Mouse (Mus musculus): Measurements from ENCODE around the gene Timm13.
A peak's percentile ranks its signal among the peaks of the same experiment; 100 is the strongest.

Timm13 gene

GRCm38 (mm10) chr10:80932700-80933420 lies 32.1 kb upstream of the Timm13 start:
- DNase-seq = no peak

- peak; percentile 60 for DNase-seq
Observed at GRCm38 (mm10) chr10:80932206-80932605, 31.4 kb upstream of the Timm13 start.

GRCm38 (mm10) chr10:80931695-80932094 lies 30.9 kb upstream of the Timm13 start:
- DNase-seq = peak; percentile 46

GRCm38 (mm10) chr10:80931153-80931671 lies 30.4 kb upstream of the Timm13 start:
- DNase-seq = no peak

GRCm38 (mm10) chr10:80930361-80931152 lies 29.8 kb upstream of the Timm13 start:
- peak; percentile 56 for DNase-seq

DNA sequence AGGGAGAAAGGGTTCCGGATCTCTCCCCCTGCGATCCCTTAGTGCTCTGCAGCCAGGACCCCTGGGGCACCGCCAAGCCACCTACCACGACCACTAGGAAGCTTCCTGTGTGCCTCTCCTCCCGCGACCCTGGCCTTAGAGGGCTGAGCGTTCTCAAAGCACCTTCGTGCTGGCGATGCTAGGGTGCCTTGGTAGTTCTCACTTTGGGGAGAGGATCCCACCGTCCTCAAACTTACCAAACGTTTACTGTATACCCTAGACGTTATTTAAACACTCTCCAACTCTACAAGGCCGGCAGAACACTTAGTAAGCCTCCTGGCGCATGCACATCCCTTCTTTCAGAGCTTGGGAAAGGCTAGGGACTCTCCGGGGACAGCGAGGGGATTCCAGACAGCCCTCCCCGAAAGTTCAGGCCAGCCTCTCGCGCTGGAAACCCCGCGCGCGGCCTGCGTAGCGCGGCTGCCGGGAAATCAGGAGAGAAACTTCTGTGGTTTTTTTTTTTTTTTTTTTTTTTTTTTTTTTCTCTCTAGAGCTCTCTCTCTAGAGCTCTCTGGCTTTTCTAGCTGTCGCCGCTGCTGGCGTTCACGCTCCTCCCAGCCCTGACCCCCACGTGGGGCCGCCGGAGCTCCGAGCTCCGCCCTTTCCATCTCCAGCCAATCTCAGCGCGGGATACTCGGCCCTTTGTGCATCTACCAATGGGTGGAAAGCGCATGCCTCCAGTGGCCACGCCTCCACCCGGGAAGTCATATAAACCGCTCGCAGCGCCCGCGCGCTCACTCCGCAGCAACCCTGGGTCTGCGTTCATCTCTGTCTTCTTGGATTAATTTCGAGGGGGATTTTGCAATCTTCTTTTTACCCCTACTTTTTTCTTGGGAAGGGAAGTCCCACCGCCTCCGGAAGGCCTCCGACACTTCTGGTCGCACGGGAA lies 28.8 kb upstream of the Timm13 start, which contains the start of gene Gadd45b:
TSS of gene Gadd45b (plus strand) at position 775 of the 928 bp plus-strand sequence.
- DNase-seq = peak; percentile 100

GRCm38 (mm10) chr10:80928586-80929298 lies 28.0 kb upstream of the Timm13 start:
- peak; percentile 94 for DNase-seq

DNA sequence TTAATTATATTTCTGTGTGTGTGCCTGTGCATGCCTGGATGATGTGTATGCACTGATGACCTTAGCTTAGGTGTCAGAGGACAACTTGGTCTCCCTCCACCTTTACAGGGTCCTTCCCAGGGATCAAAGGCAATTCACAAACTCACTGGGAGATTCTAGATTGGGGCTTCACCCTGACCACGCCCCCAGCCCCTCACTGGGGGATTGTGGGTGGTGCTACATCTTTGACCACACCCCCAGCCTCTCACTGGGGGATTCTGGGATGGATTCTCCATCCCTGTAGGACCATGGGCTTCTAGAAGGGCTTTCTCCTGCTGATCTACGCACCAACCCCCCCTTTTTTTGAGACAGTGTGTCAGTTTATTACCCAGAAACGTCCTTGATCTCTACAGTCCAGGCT lies 24.7 kb upstream of the Timm13 start:
- no peak for DNase-seq

GRCm38 (mm10) chr10:80921923-80922322 lies 21.2 kb upstream of the Timm13 start:
- DNase-seq = peak; percentile 73

DNA sequence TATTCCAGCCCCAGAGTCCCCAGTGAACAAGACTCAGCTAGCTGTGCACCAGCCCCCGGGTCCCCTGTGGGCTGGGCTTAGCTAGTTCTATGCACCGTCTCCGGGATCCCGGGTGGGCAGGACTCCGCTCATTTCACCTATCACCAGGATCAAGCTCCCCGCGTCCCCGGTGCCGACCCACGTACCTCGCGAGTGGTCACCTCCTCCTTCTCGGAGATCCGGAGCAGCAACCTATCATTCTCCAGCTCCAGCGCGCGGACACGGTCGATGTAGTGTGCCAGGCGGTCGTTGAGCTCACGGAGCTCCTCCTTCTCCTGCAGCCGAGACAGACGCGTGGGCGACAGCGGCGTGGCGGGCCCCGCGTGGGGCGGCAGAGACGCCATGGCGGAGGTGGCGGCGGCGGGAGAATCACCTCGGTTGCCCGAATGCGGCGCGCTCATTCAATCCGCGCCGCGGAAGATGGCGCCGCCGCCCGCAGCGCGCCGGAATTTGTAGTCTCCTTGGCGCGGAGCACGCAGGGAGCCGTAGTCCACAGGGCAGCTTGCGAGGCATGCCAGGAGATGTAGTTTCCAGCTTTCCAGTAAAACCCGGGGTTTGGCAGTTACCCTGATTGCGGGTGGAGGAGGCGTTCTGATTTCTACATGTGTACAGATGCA lies 17.1 kb upstream of the Timm13 start, which contains the start of gene Lmnb2:
TSS of gene Lmnb2 (minus strand) at position 467 of the 656 bp plus-strand sequence.
- DNase-seq = peak; percentile 93

GRCm38 (mm10) chr10:80917336-80917778 lies 16.6 kb upstream of the Timm13 start:
- peak; percentile 45 for DNase-seq

- no peak for DNase-seq
Observed at GRCm38 (mm10) chr10:80915736-80916135, 15.0 kb upstream of the Timm13 start.

DNA sequence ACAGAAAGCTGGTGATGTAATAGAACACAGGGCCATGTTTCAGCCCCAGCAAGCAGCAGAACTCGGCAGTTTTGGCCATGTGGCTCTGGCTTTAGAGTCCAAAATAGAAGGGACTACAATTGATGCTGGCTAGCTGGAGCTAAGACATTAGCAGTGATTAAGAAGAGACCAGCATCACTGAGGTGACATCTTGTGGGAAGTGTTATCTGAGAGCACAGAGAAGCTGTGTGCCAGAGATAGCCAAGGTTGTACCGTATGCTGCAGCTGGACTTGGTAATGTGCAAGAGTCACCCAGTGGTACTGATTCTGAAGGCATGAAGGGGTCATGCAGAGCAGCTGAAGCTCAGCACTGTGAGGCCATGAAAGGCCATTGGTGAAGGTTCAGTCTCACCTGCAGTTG lies 14.5 kb upstream of the Timm13 start:
- no peak for DNase-seq

- DNase-seq = no peak
Observed at GRCm38 (mm10) chr10:80914253-80914656, 13.5 kb upstream of the Timm13 start.

DNA sequence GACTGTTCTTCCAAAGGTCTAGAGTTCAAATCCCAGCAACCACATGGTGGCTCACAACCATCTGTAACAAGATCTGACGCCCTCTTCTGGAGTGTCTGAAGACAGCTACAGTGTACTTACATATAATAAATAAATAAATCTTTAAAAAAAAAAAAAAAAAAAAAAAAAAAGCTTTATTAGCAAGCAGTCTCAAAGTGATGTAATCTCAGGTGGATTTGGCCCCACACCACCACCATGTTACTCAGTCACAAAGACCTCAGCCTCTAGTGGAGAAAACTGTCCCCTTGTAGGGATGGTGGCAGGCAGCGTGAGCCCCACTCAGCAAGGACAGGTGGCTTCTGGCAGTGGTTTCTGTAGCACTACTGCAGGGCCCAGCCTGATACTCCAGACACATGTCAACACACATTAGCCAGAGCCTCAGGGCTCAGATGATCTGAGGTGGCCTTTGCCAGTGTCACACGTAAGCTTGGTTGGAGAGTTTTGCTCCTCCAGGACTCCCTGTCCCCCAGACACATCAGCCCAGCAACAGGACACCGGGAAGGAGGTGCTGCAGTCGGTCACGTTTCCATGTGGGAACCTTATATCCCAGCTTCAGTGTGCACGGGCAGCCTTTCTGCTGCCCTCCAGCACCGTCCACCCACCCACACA lies 12.7 kb upstream of the Timm13 start:
- no peak for DNase-seq

- DNase-seq = no peak
Observed at GRCm38 (mm10) chr10:80911891-80912290, 11.1 kb upstream of the Timm13 start.

GRCm38 (mm10) chr10:80911354-80911753 lies 10.6 kb upstream of the Timm13 start:
- DNase-seq = no peak

- DNase-seq = no peak
Observed at GRCm38 (mm10) chr10:80909375-80910162, 8.8 kb upstream of the Timm13 start.

GRCm38 (mm10) chr10:80904709-80905108 lies 3.9 kb upstream of the Timm13 start:
- no peak for DNase-seq

Measured in embryo, embryonic 11 days (tissue).